Mouse (Mus musculus) effector memory CD4-positive, alpha-beta T cell, adult 7 months (primary cell): ENCODE results near the gene Dnah6. TPM values are rescaled to one million over a fixed set of nuclear protein-coding genes. Genes with fewer than 3 reads are reported as not detected.

Source experiments
- polyA plus RNA-seq: library from polyadenylated mRNA; unstranded; fragments of 100-300 nt; shearing (Covaris generic); gene quantifications from one replicate; pipeline ENCODE4 v1.2.1, GENCODE M21; 2017

The Dnah6 gene
- polyA plus RNA-seq: 0.16 TPM

GRCm38 (mm10) chr6:73221189-73221957, at the start of gene Dnah6:
Dnah6 (minus strand) TSS chr6:73221651.

GRCm38 (mm10) chr6:73248237-73249048, 27.0 kb upstream of the Dnah6 start, which contains the start of gene Suclg1:
Suclg1 (plus strand) TSS chr6:73248382.

Other genes starting within 250 kb of the Dnah6 start
- gene Suclg1, start 26.7 kb upstream of the Dnah6 start, polyA plus RNA-seq: 65.0 TPM
- 0.43 TPM for gene 4931417E11Rik, start 248.0 kb upstream of the Dnah6 start, polyA plus RNA-seq